Mouse (Mus musculus): ENCODE data around the gene Nuak1. TPM values are rescaled to one million over a fixed set of nuclear protein-coding genes. Genes with fewer than 3 reads are reported as not detected.

Gene Nuak1
- polyA plus RNA-seq, 1 experiment: 4.0 TPM

DNA sequence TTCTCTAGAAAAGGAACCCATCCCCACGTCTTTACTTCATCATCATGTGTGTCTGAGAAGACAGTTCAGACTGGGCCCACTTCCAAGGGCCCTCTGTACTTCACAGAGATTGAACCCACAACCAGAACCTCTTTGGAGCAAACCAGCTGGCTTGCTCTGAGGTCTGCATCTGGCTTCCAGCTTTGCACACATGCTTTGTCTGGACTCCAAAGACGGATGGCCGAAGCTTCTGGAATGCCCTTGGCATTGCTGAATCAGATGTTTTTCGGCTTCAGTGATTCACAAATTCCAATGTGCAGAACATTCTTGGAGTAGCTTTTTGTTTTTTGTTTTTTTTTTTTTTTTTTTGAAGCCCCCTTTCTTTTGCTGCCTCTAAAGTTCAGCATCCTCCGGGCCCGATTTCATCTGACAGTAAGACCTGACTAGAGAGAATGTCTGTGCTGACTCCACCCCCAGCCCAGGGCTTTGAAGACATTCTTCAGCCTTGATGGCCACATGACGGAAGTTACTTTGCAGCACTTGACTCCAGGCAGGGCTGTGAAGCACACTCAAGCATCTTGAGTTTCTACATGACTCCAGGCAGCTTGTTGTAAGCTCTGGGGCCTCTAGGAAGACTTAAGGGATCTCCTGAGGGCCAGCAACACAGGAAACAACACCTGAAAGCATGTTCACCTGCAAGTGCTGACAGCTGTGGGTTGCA, 75.1 kb downstream of the Nuak1 start:
- H3K27ac ChIP-seq (ENCODE audit: control insufficient read depth, insufficient read depth, low read depth, low read length, poor library complexity): no peak overlapping the region
- H3K4me3 ChIP-seq (replicated peaks; ENCODE audit: control insufficient read depth, low read depth, low read length): no peak overlapping the region
- H3K4me1 ChIP-seq (ENCODE audit: control insufficient read depth, insufficient read depth, low read length): no peaks in the 10 kb centered on the region; the same call in 1 of the 2 replicates
- TF ChIP-seq CTCF (IDR thresholded peaks at IDR 0.05; ENCODE audit: control insufficient read depth, insufficient read depth, low read length) (no peak), POLR2A (IDR thresholded peaks at IDR 0.05; ENCODE audit: borderline replicate concordance, control insufficient read depth, low read depth, low read length) (no peak)
- 85% methylated on average over 7 of the region's 7 CpGs for WGBS

DNA sequence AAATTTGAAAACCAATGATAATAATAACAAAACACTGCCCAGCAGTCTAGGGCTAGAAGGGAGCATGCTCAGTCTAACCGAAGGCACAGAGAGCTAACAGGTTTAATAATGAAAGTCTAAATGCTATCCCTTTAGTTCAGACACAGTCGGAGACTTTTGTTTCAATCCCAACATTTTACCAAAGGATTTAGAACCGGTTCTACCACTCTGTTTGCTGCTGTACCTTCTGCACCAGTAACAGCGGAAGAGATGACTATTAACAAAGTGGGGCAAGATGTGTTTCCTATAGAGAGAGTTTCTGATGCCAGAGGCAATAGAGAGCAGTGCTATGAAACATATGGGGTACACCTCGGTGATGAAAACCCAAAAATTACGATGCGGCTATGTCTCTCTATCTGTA, 76.6 kb downstream of the Nuak1 start:
- TF ChIP-seq POLR2A (IDR thresholded peaks at IDR 0.05; ENCODE audit: borderline replicate concordance, control insufficient read depth, low read depth, low read length) (no peak), CTCF (IDR thresholded peaks at IDR 0.05; ENCODE audit: control insufficient read depth, insufficient read depth, low read length) (no peak)
- 90% methylated on average over 7 of the region's 7 CpGs for WGBS

DNA sequence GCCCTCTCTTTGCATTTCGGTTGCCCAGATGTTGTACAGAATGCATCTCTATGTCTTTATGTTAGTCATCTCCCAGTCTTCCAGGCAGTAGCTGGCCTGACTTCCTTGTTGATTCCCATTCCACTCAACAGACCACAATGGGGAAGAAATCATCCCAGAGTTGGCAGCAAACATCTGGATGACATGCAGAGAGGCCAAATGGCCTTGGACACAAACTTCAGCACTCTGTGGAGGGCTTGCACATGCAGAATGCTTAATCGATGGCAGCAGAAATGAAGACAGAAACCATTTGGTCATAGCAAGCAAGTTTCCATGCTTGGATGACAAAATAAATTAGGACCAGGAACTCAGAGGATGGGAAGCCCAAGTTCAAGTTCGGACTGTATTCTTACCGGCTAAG, 79.4 kb downstream of the Nuak1 start:
- Histone ChIP-seq H3K4me3 (replicated peaks; ENCODE audit: control insufficient read depth, low read depth, low read length) (no peak overlapping the region), H3K4me1 (ENCODE audit: control insufficient read depth, insufficient read depth, low read length) (no peaks in the 10 kb centered on the region; the same call in 1 of the 2 replicates), H3K27ac (ENCODE audit: control insufficient read depth, insufficient read depth, low read depth, low read length, poor library complexity) (no peak overlapping the region)
- 87% methylated on average over 4 of the region's 4 CpGs for WGBS
- TF ChIP-seq POLR2A (IDR thresholded peaks at IDR 0.05; ENCODE audit: borderline replicate concordance, control insufficient read depth, low read depth, low read length) (no peak), CTCF (IDR thresholded peaks at IDR 0.05; ENCODE audit: control insufficient read depth, insufficient read depth, low read length) (no peak)

More for the DNA sequence above, 76.6 kb downstream of the Nuak1 start:
- Histone ChIP-seq H3K4me3 (replicated peaks; ENCODE audit: control insufficient read depth, low read depth, low read length) (no peak overlapping the region), H3K4me1 (ENCODE audit: control insufficient read depth, insufficient read depth, low read length) (no peaks in the 10 kb centered on the region; the same call in 1 of the 2 replicates), H3K27ac (ENCODE audit: control insufficient read depth, insufficient read depth, low read depth, low read length, poor library complexity) (no peak overlapping the region)

DNA sequence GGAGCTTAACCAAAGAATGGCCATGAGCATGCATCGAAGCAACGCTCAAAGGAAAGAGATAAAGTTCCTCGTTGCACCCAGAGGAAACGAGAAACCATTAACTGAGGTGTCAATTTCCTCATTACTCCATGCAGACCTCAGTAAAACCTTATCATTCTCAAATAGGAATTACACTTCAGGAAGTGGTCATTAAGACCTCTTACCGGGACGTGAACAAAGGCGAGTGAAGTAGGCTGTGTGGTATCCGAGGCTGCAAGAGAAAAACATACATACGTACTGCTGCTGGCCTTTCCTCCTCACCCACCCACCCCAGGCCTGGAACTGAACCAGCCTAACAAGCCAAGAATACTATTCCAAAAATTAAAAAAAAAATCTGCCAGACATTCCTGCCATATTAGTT, 80.0 kb downstream of the Nuak1 start:
- Histone ChIP-seq H3K4me3 (replicated peaks; ENCODE audit: control insufficient read depth, low read depth, low read length) (no peak overlapping the region), H3K27ac (ENCODE audit: control insufficient read depth, insufficient read depth, low read depth, low read length, poor library complexity) (no peak overlapping the region), H3K4me1 (ENCODE audit: control insufficient read depth, insufficient read depth, low read length) (no peaks in the 10 kb centered on the region; the same call in 1 of the 2 replicates)
- 5% methylated on average over 9 of the region's 9 CpGs for WGBS
- no peak for TF ChIP-seq CTCF (IDR thresholded peaks at IDR 0.05; ENCODE audit: control insufficient read depth, insufficient read depth, low read length)
- no peak for TF ChIP-seq POLR2A (IDR thresholded peaks at IDR 0.05; ENCODE audit: borderline replicate concordance, control insufficient read depth, low read depth, low read length)

DNA sequence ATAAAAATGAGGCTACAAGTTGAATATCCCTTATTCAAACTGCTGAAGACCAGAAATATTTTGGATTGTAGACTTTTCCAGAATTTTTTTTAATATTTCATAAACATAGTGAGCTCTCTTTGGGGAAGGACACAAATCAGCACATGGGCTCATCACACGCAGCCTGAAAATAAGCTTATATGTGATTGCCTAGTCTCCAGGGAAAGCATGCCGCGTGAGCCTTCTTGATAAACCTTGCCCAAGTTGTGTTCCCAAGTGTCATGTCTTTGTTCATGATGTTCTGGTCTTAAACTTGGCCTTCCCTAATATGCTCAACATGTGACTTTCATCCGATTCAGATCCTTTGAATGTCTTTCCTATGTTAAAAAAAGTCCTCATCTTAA, 81.7 kb downstream of the Nuak1 start:
- WGBS: 87% methylated on average over 4 of the region's 4 CpGs
- Histone ChIP-seq H3K4me1 (ENCODE audit: control insufficient read depth, insufficient read depth, low read length) (no peaks in the 10 kb centered on the region; the same call in 1 of the 2 replicates), H3K4me3 (replicated peaks; ENCODE audit: control insufficient read depth, low read depth, low read length) (no peak overlapping the region), H3K27ac (ENCODE audit: control insufficient read depth, insufficient read depth, low read depth, low read length, poor library complexity) (no peak overlapping the region)
- TF ChIP-seq CTCF (IDR thresholded peaks at IDR 0.05; ENCODE audit: control insufficient read depth, insufficient read depth, low read length) (no peak), POLR2A (IDR thresholded peaks at IDR 0.05; ENCODE audit: borderline replicate concordance, control insufficient read depth, low read depth, low read length) (no peak)

DNA sequence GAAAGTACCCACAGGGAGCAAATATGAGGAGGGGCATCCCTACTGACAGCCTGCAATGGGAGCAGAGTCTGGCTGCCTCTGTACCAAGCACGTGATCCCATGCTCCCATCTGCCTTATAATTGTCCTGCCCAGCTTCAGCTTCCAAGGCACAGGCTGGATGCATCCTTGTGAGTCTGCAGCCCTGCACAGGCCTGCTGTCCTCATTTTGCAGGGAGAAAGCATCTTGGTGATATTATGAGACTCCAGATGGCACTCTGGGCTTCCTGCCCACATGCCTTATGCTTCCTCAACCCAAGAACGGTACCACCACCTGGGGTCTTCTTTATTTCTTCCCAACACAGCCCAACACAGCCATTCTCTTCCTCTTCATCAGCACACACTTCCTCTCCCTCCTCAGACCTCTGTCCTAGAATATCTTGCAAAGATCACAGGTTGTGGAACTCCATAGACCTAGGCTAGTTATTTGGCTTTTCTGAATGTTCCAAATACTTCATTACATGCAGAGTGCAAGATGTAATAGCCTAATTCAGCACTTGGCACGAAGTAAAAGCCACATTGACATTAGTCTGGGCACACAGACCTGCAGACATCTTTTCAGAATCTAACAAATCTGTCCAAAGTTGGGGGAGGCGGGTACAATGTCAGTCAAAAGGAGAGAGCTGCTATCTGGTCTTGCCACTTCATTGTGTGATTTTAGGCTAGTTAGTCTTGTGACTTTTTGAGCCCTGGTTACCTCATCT, 82.2 kb downstream of the Nuak1 start:
- Histone ChIP-seq H3K4me3 (replicated peaks; ENCODE audit: control insufficient read depth, low read depth, low read length) (no peak overlapping the region), H3K4me1 (ENCODE audit: control insufficient read depth, insufficient read depth, low read length) (no peaks in the 10 kb centered on the region; the same call in 1 of the 2 replicates), H3K27ac (ENCODE audit: control insufficient read depth, insufficient read depth, low read depth, low read length, poor library complexity) (no peak overlapping the region)
- TF ChIP-seq CTCF (IDR thresholded peaks at IDR 0.05; ENCODE audit: control insufficient read depth, insufficient read depth, low read length): no peak
- TF ChIP-seq POLR2A (IDR thresholded peaks at IDR 0.05; ENCODE audit: borderline replicate concordance, control insufficient read depth, low read depth, low read length): no peak
- 42% methylated on average over 4 of the region's 4 CpGs for WGBS

DNA sequence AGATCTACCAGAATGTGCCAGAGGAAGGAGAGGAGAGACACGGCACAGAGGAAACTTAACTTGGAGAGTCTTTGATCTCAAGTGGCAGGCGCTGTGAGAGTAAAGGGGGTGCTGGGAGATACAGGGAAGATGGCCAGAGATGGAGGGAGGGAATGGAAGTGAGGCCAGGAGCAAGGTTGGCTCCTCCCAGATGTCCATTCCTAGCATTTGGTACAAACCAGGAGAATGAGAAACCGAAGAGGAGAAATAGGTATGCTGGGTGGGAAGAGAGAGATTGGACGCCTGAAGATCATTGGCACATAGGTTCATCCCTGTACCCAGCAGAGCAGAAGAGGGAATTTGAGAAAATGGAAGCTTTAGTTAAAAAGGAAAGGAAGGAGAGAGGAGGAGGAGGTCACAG, 82.8 kb downstream of the Nuak1 start:
- Histone ChIP-seq H3K27ac (ENCODE audit: control insufficient read depth, insufficient read depth, low read depth, low read length, poor library complexity) (no peak overlapping the region), H3K4me1 (ENCODE audit: control insufficient read depth, insufficient read depth, low read length) (no peaks in the 10 kb centered on the region; the same call in 1 of the 2 replicates), H3K4me3 (replicated peaks; ENCODE audit: control insufficient read depth, low read depth, low read length) (no peak overlapping the region)
- WGBS: 78% methylated on average over 4 of the region's 4 CpGs
- TF ChIP-seq POLR2A (IDR thresholded peaks at IDR 0.05; ENCODE audit: borderline replicate concordance, control insufficient read depth, low read depth, low read length) (no peak), CTCF (IDR thresholded peaks at IDR 0.05; ENCODE audit: control insufficient read depth, insufficient read depth, low read length) (no peak)

DNA sequence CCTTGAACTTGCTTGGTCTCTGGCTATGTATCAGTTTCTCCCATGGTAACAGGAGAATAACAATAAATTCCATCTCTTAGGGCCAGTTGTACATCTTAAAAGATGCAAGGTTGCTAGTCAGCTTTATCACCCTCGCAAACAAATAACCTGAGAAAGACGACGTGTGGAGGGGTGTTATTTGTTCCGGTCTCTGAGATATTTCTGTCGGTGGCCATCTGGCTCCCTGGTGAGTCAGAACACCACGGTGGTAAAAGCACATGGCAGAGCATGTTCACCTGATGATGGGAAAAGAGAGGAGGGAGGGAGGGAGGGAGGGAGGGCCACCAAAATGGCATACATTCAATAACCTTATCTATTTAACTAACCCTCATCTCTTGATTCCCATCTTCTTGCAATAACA, 86.1 kb downstream of the Nuak1 start:
- WGBS: 83% methylated on average over 6 of the region's 6 CpGs

More for the DNA sequence above, 86.1 kb downstream of the Nuak1 start:
- Histone ChIP-seq H3K4me1 (ENCODE audit: control insufficient read depth, insufficient read depth, low read length) (no peaks in the 10 kb centered on the region), H3K4me3 (replicated peaks; ENCODE audit: control insufficient read depth, low read depth, low read length) (no peak overlapping the region), H3K27ac (ENCODE audit: control insufficient read depth, insufficient read depth, low read depth, low read length, poor library complexity) (no peak overlapping the region)
- TF ChIP-seq POLR2A (IDR thresholded peaks at IDR 0.05; ENCODE audit: borderline replicate concordance, control insufficient read depth, low read depth, low read length): no peak
- TF ChIP-seq CTCF (IDR thresholded peaks at IDR 0.05; ENCODE audit: control insufficient read depth, insufficient read depth, low read length): no peak
